Mouse (Mus musculus) testis, adult 2 months (tissue): ENCODE data around the gene Xab2.

Experiments
- CTCF ChIP-seq: fragments of 200-500 bp; IDR thresholded peaks from 2 replicates; pipeline ENCODE4 v1.5.1; 2012; ENCODE audit warnings: low read depth, mild to moderate bottlenecking, inconsistent platforms, low read length, moderate library complexity; ENCODE audit not compliant: control insufficient read depth, insufficient read depth, insufficient replicate concordance
- POLR2A ChIP-seq: fragments of 200-500 bp; IDR thresholded peaks from 2 replicates; pipeline ENCODE4 v1.6.1; 2012; ENCODE audit warnings: low read depth, mild to moderate bottlenecking, inconsistent platforms, low read length, moderate library complexity; ENCODE audit not compliant: control insufficient read depth

GRCm38 (mm10) chr8:3588258-3588633, 32.9 kb downstream of the Xab2 start:
- TF ChIP-seq CTCF = no peak
- TF ChIP-seq POLR2A = no peak
